Mouse (Mus musculus): ENCODE measurements around the gene Gm5072. TPM values are rescaled to one million over a fixed set of nuclear protein-coding genes. Genes with fewer than 3 reads are reported as not detected.
"Not testable (repeated sequence)": the region's sequence is repeated elsewhere in the genome, so short reads cannot be mapped to it uniquely, and the experiment has no call there.

Gene Gm5072
- total RNA-seq (2015; ENCODE audit: low replicate concordance) (not detected in 2 replicates), total RNA-seq (2017; ENCODE audit: low replicate concordance) (not detected in 2 replicates)

GRCm38 (mm10) chrX:91392200-91392599 lies at the start of gene Gm5072:
Gene Gm5072 (plus strand): TSS chrX:91392500.
- not testable (repeated sequence) for ATAC-seq (replicated peaks; ENCODE audit: low FRiP score, poor library complexity, severe bottlenecking)

Other genes with a start within 250 kb of the Gm5072 start
- not detected in 2 replicates for gene Mageb2, start 60.8 kb upstream of the Gm5072 start, total RNA-seq (2015; ENCODE audit: low replicate concordance)
- gene Mageb2, start 60.8 kb upstream of the Gm5072 start, total RNA-seq (2017; ENCODE audit: low replicate concordance) = not detected in 2 replicates
- gene Gm8914, start 87.6 kb downstream of the Gm5072 start, total RNA-seq (2015; ENCODE audit: low replicate concordance) = not detected in 2 replicates
- not detected in 2 replicates for gene Gm8914, start 87.6 kb downstream of the Gm5072 start, total RNA-seq (2017; ENCODE audit: low replicate concordance)
- not detected in 2 replicates for gene 1700084M14Rik, start 183.4 kb downstream of the Gm5072 start, total RNA-seq (2015; ENCODE audit: low replicate concordance)
- gene 1700084M14Rik, start 183.4 kb downstream of the Gm5072 start, total RNA-seq (2017; ENCODE audit: low replicate concordance) = not detected in 2 replicates
- not detected in 2 replicates for gene Gm14781, start 239.7 kb downstream of the Gm5072 start, total RNA-seq (2015; ENCODE audit: low replicate concordance)
- gene Gm14781, start 239.7 kb downstream of the Gm5072 start, total RNA-seq (2017; ENCODE audit: low replicate concordance) = not detected in 2 replicates